Mouse (Mus musculus) right cerebral cortex, postnatal 10 days (tissue): Measurements from ENCODE around the gene Mitd1.

Source experiments
- DNase-seq, 2 experiments: peaks; one replicate each; pipeline ENCODE4 v3.0.0; 2021; ENCODE audit warnings: low spot score in 2 of 2

The Mitd1 gene

GRCm38 (mm10) chr1:37890025-37890652, at the start of gene Mitd1, which contains the start of gene Mrpl30:
Mitd1 (minus strand) TSS chr1:37890411.
Mrpl30 (plus strand) TSS chr1:37890477.
- DNase-seq, result peak; percentile 94

DNA sequence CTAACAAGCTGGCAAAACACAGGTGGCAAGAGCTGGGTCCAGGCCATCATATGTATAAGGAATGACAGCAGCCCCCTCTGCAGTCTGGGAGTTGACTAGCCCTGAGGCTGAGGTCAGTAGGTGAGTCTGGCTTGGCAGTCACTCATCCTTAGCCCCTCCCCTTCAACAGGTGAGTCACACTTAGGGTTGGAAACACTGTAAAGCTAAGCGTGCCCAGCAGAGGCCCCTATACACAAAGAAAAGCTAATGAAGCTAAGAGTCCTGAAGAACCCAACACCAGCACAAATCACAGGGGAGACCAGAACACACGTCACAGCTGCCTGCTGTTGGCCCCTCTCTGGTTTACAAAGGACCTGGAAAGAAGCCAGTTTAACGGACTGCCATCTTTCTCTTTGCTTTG, 41.6 kb upstream of the Mitd1 start:
- DNase-seq, result peak; percentile 28 to 30

DNA sequence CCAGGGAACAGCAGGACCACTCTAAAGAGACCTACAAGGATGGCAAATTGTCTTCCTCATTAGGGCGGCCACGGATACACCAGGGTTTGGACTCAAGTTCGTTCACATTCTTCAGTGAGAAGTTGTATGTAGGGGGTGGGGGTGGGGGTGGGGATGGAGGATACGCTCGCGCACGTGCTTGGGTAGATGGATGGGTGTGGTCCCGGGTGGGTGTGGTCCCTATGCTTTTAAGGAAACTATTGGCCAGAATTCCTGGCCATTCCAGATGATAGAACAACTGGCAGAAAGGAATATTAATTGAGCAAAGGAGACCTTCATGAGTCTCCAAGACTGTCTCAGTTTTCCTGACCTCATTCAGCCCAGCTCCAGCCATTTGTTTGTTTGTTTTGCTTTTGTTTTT, 35.8 kb upstream of the Mitd1 start:
- DNase-seq, result no peak

GRCm38 (mm10) chr1:37922536-37922935, 32.3 kb upstream of the Mitd1 start:
- DNase-seq, result peak; percentile 34 to 38

DNA sequence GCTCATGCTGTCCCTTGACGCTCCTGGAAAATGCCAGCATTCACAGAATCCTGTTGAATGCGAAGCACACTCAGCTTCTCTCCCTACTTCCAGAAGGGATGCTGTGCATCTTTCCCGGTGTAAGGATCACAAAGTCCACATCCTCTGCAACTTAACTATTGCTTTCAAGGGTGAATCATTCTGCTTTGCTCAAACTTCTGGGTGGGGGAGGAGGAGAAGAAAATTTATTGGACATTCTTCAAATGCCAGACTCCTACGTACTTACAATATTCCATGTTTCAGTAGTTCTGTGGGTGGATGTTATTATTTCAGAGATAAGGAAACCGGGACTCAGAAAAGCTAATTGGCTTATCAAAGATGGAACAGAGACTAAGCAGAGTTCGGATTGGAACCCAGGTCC, 27.9 kb upstream of the Mitd1 start:
- DNase-seq, result no peak

DNA sequence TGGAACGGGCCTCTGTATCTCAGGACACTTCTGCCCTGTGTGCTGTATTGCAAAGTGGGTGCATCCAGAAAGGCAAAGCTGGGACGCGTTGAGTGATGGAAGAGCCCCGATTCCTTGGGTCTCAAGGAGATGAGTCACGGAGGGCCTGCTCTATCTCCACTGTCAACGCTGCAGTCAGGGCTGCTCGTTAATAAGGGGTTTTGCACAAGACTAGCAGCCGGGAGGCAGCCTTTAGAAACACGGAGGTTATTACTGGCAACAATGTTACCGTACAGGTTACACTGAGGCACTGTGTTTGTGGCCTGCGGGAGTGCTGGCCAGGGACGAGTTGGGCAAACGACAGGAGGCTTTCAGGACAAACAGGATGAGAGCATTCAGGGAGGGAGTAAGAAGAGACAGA, 27.5 kb upstream of the Mitd1 start:
- DNase-seq, result no peak

DNA sequence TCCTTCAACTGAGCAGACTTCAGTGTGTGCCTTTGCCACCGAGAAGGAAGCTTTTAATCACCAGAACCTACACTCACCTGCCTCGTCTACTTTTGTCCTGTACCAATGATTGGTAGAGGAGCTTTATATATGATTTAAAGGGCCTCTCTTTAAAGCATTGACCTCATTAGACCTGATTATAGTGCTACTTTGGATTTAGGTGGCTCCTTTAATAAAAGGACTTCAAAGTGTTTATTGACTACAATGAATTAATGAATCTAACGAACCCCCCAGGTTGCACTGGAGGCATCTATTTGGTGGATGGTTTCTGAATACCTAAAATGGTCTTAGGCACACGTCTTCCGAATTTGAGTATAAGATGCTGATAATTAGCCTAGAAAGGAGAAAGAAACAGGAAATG, 26.2 kb upstream of the Mitd1 start, which contains the start of gene Lyg2:
Gene Lyg2, minus strand, starts transcription at position 101 of the 400 bp plus-strand sequence.
- no peak for DNase-seq

DNA sequence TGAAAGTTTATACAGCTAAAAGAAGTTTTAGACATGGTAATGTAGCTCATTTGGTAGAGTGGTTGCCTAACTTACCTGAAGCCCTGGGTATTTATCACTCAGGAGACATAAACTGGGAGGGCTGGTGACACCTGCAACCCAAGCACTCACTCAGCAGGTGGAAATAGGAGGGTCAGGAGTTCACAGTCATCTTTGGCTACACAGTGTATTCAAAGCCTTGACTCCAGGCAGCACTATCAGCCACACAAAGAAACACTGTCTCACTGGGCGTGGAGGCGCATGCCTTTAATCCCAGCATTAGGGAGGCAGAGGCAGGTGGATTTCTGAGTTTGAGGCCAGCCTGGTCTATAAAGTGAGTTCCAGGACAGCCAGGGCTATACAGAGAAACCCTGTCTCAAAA, 22.5 kb upstream of the Mitd1 start:
- no peak for DNase-seq

DNA sequence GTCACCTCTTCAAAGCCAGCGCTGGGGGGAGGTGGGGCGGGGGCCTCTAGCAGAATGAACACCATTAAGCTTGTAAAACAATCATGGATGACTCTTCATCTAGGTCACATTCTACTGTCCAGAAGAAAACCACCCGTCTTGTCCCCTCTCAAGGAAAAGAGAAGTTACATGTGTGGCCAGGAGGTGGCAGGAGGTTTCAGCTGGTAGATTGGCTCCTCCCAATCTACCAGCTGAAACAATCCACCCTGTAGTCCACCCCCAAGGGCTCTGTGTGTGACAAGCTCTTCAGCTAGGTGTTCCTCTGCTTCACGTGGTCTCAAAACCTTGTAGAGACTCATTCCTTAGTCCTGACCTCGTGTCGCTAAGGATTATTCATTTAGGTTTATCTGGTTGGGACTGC, 13.0 kb upstream of the Mitd1 start:
- peak in 1 of 2 experiments; percentile 58 for DNase-seq

DNA sequence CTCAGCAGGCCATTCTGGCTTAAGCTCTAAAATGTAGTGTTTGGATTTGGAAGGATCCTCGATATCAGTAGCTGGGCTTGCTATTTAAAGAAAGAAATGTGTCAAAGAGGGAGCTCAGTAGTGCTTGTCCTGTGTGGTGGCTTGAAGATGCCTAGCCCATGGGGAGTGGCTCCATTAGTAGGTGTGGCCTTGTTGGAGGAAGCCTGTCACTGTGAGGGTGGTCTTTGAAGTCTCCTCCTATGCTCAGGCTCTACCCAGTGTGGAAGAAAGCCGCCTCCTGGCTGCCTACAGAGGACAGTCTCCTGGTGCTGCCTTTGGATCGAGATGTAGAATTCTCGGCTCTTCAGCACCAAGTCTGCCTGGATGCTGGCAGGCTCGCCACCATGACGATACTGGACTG, 10.1 kb upstream of the Mitd1 start:
- no peak for DNase-seq

- no peak for DNase-seq
Observed at GRCm38 (mm10) chr1:37899816-37900215, 9.6 kb upstream of the Mitd1 start.

GRCm38 (mm10) chr1:37894606-37895005, 4.4 kb upstream of the Mitd1 start:
- no peak for DNase-seq

GRCm38 (mm10) chr1:37891400-37891799, 1.2 kb upstream of the Mitd1 start:
- no peak for DNase-seq

- DNase-seq, result no peak
Observed at GRCm38 (mm10) chr1:37889206-37889605, 1.0 kb downstream of the Mitd1 start.

DNA sequence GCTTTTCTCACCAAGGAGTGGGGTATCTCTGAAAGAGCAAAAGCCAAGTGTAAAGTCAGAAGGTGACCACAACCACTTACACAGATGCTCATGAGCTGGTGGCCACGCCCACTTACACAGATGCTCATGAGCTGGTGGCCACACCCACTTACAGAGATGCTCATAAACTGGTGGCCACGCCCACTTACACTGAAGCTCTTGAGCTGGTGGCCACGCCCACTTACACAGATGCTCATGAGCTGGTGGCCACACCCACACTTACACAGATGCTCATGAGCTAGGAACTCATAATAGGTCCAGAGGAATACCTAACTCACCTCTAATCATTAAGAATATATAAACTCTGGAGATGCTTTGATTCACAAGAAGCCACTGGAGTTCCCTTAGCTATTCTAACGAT, 5.8 kb downstream of the Mitd1 start:
- no peak for DNase-seq

DNA sequence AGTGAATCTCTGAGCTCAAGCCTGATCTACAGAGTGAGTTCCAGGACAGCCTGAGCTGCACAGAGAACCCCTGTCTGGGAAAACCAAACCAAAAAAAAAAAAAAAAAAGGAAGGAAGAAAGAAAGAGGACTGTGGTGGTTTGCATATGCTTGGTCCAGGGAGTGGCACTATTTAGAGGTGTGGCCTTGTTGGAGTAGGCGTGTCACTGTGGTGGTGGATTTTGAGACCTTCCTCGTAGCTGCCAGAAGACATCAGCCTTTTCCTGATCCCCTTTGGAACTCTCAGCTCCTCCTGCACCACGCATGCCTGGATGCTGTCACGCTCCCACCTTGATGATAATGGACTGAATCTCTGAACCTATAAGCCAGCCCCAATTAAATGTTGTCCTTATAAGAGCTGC, 6.8 kb downstream of the Mitd1 start:
- no peak for DNase-seq

DNA sequence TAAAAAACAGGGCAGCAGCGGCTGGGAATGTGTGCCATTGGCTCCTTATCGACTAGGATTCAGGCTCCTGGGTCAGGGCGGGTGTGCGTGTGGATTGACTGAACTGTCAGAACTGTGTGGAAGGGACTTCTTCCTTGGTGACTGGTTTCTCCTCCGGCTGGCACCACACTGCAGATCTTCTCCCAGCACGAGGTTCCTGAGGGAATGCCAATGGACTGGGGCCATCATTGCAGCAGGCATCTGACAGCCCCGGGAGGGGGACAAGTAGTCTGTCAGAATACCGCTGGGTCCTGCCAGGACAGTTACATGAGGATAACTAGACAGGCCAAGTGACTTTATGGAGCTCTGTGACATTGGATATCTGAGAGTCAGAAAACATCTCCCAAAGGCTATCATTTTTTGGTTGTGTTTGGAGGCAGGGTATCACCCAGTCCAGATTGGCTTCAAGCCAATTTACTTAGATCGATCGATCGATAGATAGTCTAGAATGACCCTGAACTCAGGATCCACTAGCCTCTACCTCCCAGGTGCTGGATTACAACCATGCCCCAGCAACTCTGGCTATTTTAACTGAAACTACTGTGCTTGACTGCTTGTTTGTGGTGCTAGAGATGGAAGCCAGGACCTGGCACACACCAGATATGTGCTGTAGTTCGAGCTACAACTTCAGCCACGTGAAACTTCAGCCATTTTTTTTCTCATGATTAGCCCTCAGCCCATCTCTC, 12.3 kb downstream of the Mitd1 start:
- DNase-seq, result no peak

DNA sequence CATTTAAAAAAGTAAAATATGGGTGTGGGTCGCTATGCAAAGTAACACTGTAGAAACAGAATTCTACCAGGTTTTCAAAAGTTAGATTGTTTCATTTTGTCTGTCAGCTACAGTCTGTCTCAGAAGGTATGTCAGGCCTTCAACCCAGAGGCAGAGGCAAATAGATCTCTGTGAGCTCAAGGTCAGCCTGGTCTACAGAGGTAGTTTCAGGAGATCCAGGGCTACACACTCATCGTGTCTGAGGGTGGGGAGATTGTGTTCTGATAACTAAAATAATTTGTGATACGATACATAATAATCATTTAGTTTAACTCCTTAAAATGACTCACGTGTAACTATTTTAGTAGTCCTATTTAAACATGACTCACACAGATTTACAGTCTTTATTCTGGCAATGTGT, 17.1 kb downstream of the Mitd1 start:
- DNase-seq, result no peak

GRCm38 (mm10) chr1:37872131-37873067, 17.8 kb downstream of the Mitd1 start:
- peak; percentile 89 to 93 for DNase-seq

GRCm38 (mm10) chr1:37871704-37872103, 18.5 kb downstream of the Mitd1 start, which contains the start of gene Lipt1:
Lipt1 (plus strand) TSS chr1:37871738.
- DNase-seq, result peak in 1 of 2 experiments; percentile 62

DNA sequence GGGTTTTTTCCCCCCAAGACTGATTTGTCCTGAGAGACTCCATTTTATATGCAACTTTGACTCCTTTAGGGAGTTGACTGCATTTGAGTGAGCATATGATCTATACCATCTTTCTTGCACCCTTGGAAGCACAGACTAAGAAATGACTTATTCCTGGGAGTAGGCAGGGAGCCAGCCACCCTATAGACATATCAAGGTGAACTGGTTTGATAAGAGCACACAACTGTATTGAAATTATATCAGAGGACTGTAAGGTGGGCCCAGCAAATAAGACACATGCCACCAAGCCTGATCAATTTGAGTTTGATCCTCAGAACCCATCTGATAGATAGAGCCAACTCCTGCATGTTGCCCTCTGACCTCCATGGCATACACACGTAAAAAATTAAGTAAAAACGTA, 20.8 kb downstream of the Mitd1 start:
- DNase-seq, result no peak

DNA sequence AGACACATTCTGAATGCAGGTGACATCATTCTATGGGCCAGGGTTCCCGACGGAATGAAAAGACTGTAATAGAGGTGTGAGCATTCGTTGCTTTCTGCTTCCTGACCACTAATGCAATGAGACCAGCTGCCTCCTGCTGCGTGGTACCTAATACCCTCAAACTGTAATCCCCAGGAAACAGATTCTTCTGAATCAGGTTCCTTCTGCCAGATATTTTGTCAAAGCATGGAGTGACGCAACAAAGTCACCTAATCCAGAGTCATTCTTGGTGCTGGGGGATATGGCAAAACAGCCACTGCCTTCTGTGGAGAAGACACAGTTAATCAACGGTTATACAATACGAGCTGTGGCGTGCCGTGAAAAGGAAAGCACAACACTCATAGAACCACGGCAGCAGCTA, 21.6 kb downstream of the Mitd1 start:
- no peak for DNase-seq
